Mouse (Mus musculus) T-helper 17 cell (primary cell): ENCODE data around the gene Dab2ip.

Experiments
- in situ Hi-C, 2 experiments: fragments of 300-600 bp; cut with MboI, MseI; formaldehyde crosslinking; loops; 1 replicate in 1 of 2; 2 replicates in 1 of 2; pipeline ENCODE4 v1.15.1; 2025; ENCODE audit warnings: high pct_unique_total_duplicates in 2 of 2

Gene Dab2ip

DNA sequence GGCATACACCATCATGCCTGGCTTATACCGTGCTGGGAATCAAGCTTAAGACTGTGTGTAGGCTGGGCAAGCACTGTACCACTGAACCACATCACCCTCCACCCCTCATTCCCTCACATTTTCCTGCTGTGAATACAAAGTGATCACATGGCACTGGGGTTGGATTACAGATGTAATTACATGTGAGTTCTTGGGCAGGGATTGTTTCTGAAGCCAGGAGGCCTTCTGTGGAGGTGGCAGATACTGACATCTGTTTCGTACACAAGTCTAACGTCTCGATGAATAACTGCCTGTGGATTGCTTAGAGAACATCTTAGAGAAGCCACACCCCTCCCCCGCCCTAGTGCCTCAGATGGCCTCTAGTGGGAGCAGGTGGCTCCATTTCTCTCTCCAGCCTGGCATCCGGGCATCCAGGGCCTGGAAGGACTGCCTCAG lies 93.2 kb downstream of the Dab2ip start:
- in situ Hi-C loops: loop anchor here (5.0 kb wide), 2 partner anchors 81 to 256 kb away; no protein-coding TSS in a partner anchor

DNA sequence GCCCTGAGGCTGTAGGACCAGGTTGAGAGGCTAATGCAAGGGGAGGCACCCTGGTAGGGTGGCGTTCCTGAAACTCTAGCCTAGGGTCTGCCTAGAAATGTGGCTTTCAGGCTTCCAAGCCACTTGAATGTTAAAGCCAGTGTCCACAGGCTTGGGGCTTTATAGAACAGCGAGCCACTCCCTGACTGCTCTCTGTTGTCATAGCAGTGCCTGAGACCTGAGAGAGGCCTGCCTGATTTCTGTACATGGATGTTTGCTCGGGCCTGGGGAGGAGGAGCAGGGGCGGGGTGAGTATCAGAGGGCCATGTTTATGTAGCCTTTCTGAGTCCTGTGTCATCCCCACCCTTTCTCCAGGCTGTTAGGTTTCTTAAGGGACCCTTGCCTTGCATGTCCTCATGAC lies 94.9 kb downstream of the Dab2ip start:
- in situ Hi-C loops: loop anchor here (5.0 kb wide), 2 partner anchors 79 to 254 kb away; no protein-coding TSS in a partner anchor

DNA sequence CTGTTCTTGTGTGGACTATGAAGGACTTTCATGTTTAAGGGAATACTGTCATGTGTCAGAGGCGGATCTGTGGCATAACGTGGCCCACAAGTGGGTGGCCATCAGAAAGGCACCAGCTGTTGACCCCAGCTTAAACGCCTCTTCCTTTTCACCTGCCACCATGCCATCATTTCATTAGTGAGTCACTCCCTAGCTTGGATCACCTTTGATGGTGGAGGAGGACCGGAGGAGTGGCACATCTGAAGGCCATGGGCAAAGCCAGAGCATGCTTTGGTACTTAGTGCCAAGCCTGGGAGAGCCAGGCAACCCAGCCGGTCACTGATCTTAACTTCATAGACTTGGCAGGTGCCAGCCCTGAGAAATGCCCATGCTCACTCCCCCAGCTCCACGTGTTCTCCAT lies 96.7 kb downstream of the Dab2ip start:
- in situ Hi-C loops: loop anchor here (5.0 kb wide), 2 partner anchors 78 to 253 kb away; no protein-coding TSS in a partner anchor

DNA sequence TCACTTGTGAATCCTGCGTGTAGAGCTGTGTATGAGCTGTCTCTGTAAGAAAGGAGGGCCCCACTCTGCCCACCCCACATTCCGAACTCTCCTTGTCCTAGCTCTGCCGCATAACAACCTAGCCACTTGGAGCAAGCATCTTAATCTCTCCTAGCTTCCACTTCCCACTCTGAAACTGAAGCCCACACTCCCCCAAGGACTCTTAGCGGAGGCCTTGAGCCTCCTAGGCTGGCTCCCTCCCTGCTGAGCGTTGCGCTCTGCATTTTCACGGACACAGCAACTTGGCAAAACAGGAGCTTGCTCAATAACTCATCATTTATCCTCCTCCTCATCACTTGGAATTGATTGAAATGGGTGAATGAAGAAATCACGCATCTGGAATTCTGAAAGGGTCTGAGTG lies 97.9 kb downstream of the Dab2ip start:
- in situ Hi-C loops: no loop called here

DNA sequence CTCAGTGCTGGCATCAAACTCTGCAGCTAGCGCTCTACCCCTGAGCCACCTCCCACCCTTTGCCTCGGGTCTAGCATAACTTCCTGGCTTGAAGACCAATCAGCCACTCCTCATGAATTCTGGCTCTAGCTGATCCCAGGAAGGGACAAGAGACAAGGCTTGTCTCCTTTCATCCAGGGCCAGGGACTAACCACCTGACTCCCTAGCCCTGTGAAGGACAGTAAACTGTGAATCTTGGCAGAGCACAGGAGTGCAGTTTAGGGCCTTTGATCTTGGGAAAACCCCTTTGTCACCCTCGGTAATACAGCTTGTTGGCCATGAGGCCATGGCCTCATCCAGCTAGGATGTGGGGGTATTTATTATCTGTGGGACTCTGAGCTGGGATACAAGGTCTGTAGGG lies 100.2 kb downstream of the Dab2ip start:
- in situ Hi-C loops: no loop called here

DNA sequence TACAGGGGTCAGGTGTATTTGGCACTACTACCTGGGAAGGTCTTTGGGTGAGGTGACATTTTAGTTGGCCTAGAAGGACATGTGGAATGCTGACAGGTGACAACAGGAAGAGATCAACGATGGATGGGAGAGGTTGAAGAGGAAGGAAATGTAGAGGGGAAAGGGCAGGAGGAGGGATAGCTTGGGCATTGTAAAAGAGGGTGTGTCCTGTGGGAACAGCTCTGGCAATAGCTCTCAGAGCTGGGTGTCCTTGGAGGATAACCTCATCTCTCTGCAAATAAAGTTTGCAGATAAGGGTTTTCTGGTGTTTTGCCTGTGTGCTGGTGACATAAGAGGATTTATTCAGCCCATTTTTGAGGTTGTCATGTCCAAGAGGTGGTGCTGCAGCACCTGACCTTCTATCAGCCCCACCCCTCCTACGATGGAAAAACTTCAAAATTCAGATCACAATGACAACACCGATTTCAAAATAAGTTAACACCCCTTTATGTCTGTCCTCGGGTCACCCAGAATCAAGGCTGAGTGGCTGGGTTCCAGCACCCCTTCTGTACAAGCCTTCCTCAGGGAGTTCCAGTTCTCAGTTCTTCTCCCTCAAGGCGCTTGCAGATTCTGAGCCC lies 101.6 kb downstream of the Dab2ip start:
- in situ Hi-C loops: no loop called here

DNA sequence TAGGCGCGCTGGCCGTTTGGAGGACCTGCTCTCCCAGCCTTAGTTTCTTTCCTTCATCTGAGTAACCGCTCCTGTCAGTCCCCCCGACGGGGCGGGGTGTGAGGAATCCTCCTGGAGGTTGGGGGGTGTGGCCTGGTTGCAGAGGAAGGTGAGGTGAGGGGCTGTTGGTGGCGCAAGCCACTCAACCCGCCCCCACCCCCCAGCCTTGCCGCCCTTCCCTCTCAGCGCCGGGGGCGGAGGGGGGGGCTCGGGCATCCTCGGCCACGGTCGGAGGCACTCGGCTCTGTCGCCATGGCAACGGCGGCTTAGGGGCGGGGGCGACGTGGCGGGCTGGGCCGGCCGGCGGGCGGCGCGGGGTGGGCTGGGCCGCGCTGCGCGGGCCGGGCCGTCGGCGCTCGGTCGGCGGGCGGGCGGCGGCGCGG lies 102.9 kb downstream of the Dab2ip start:
- in situ Hi-C loops: no loop called here

DNA sequence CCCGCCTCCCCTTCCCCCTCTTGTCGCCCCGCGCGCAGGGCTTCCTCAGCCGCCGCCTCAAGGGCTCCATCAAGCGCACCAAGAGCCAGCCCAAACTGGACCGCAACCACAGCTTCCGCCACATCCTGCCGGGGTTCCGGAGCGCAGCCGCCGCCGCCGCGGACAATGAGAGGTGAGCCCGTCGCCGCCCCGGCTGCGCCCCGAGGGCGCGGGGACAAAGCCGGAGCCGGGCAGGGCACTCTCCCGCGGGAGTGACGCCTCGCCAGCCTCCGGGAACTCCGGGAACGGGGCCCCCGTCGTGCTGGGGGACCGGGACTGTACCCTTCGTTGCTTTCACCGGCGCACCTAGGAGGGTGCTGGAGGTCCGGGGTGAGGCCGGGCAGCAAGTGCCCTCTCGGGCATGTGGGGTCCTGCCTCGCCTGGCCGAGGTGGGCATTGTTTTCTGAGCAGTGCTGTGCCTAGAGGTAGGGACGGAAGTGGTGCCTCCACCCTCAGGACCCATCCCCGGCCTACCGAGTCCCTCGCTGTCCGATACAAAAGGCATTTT lies 103.5 kb downstream of the Dab2ip start:
- in situ Hi-C loops: no loop called here

DNA sequence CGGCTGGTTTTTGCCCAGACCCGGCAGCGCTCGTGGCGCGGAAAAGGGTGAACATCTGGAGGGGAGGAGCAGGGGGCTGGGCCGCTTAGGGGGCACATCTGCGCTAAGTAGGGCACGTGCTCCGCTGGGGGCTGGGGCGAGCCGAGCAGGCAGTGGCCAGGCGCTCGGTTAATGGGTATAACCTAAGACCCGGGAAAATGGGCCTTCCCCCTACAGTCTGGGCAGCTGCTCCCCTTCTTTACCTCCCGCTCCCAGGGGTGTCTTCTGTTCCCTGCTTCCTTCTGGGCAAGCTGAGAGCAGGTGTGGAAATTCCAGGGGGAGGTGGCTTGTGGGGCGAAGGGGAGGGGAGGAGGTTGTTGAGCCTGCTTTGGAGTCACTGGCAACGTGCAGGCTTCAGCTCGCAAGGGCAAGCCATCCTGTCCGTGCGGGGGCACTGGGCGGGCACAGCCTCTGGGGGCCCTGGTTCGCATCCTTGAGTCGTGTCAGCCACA lies 104.0 kb downstream of the Dab2ip start:
- in situ Hi-C loops: no loop called here

DNA sequence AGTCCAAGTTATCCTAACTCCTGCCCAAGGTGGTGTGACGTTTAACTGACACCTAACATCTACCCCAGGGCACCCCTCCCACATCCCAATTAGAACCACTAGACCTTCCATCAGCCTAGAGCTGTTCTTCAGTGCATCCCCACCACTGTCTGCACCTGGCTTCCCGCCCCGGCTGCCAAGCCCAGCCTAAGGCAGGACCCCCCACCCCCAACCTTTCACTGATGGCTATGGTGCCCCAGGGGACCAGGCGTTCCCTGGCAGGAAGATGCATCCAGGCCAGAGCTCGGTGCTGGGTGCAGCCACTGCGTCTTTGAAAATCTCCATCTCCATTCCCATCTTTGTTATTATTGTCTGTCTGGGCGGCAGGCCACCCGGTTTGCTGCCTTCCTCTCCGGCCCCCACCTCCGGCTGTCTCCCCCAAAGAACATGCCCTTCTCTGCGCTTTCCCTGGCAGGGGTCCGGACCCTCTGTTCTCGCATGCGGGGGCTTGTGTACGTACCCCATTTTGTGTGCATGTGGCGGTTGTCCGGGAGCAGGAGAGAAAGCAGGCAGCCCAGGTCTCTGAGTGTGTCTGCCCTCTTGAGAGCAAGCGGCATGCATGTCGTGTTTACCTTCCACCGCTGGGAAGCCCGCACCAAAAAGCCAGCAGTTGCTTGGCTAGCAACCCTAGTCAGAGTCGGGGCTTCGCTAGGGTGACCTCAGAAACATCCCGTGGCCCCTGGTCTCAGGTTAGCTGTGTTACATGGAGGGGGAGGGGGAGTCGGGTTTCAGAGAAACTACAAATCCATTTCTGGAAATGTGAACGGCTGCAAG lies 104.9 kb downstream of the Dab2ip start:
- in situ Hi-C loops: no loop called here

DNA sequence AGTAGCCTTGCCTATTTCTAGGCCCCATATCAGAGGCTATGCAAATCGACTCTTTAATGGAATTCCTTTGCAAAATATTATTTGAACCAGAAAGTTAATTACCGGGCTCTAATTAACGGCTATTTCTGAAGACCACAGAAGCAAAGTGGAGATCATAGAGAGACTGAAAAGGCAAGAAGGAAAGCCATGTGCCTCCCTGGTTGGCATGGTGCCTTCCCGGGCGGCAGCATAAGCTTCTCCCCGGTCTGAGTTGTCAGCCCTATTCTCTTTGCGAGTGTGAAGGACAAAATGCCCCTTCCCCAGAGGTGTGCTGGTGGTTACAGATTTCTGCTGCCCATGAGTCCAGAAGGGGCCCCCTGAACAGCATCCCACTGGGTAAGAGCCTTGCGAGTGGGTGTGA lies 109.7 kb downstream of the Dab2ip start:
- in situ Hi-C loops: no loop called here

DNA sequence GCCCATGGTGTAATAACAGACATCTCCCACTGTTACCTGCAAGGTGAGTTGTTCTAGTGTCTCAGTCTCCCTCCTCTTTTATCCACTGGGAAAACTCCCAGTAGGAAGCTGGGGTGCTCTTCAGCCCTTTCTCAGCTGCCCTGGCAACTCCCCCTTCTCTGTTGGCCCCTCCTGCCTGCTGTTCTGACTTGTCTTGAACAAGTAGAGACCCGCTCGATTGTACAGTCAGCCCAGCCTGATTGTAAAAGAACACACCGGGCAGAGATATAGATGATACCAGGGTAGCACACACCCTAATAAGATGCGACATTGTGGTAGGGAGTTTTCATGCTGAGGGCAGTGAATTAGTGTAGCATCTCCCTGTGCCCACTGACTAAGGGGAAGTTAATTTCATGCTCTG lies 111.2 kb downstream of the Dab2ip start:
- in situ Hi-C loops: no loop called here

DNA sequence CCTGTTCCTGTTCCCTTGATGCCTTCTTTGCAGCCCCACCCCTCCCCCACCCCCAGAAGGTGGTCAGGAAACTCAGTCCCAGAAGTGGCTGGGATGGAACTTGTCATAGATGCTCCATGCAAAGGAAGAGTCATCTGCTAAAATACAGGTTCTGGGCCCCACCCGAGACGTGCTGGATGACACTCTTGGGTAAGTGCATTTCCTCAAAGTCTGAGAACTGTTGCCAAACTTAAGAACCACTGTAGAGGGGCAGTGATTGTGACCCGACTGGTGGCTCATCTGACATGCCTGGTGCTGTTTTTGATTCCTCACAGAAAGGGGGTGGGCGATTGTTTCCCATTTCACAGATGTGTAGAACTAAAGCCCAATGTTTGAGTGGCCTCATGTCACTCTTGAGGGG lies 111.7 kb downstream of the Dab2ip start:
- in situ Hi-C loops: no loop called here

DNA sequence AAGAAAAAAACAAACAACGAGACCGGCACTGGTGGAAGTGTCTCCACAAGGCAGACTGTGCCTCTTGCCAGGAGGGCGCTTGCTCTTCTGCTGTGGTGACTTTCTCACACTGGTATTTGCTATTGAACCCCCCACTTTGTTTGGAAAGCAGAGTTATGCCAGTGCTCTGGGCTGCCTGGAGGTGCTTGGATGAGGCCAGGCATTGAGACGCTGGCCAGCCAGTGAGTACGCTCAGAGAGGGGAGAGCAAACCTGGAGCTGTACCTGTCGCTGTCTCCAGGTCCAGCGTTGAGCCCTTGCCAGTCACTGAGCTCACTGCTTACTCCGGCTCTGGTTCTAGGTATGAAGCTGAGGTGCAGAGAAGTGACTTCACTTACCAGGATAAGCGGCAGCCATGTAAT lies 112.2 kb downstream of the Dab2ip start:
- in situ Hi-C loops: no loop called here

DNA sequence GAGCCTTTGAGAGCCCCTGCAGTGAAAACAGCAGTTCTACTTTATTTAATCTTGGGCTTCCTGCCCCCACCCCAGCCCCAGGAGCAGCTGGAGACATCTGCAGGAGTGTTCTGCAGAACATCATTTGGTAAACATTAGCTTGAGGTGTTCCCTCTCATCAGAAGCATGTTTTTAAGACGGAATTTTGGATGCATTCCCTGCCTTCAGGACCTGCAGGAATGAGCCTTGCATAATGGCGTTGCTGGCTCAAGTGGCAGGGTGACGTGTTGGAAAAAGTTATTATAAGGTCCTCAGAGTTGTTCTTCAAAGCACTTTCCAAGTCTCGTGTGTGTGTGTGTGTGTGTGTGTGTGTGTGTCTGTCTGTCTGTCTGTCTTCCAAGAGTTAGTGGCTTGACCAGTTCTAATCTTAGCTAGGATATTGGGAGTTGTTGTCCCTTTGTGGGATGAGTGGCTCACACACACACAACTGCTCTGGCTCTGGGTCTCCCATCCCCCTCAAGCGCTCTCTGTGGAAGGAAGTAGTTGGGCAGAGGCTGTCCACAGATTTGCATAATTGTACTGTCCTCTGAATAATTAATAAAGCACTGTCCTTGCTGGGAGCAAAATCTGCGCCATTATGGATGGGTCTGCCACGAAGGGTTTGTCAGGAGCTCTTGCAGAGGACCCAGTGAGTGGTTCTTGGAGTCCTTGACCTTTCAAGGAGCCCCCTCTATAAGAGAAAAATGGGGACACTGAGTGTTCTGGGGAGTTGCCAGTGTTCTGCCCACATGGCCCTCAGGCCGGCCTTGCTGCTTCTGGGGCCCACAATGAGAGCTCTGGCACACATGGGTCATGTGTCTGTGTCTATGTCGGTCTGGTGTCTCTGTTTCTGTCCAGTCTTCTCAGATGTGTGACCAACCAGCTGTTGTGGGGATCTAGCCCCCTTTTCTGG lies 114.2 kb downstream of the Dab2ip start:
- in situ Hi-C loops: no loop called here

DNA sequence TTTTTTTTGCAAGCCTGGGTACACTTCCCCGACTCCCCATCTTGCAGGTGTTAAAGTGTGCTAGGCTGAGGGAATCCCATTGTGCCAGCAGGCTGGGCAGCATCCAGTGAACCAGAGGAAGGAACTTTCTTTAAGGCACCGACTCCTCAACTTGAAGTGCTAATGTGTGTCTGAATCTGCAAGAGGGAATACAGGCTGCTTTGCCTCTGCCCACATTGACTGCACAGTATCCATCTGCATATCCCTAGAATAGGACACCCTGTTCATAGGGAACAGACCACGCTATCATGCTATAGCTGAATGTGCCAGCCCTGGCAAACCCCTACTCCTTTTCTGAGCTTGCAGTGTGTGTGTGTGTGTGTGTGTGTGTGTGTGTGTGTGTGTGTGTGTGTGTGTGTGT lies 115.1 kb downstream of the Dab2ip start:
- in situ Hi-C loops: no loop called here

DNA sequence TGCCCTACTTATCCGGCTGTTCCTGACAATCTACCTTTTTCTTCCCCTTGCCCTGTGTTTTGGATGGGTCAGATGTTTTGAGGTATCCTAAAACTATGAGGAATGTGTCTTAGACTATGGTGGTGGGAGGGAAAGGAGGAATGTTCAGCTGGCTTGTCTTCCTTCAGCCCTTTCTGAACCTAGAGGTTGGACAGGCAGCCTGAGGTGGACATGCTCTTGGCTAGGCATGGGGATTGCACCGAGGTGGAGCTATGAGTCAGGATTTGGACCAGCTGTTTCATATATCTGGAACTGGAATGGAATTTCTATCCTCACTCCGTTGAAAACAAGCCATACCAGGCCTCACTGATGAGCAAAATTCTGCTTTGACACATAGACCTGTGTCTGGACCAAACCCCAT lies 115.9 kb downstream of the Dab2ip start:
- in situ Hi-C loops: no loop called here

DNA sequence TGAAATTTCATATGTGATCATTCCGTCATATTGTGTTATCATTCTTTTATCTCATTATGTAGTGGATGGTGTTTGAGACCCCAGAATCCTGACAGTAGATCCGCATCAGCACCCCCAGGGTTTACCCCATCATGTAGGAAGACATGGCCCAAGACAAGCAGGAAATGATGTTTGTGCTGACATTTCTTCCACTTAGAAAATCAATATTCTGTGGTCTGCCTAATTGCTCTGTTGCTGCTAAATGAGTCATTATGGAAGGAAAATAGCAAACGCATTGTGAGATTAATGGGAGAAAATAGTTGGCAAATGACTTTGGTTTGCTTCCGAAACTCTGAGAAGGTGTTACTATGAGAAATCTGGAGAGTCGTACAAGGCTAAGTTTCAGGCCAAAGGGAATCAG lies 116.4 kb downstream of the Dab2ip start:
- in situ Hi-C loops: no loop called here

DNA sequence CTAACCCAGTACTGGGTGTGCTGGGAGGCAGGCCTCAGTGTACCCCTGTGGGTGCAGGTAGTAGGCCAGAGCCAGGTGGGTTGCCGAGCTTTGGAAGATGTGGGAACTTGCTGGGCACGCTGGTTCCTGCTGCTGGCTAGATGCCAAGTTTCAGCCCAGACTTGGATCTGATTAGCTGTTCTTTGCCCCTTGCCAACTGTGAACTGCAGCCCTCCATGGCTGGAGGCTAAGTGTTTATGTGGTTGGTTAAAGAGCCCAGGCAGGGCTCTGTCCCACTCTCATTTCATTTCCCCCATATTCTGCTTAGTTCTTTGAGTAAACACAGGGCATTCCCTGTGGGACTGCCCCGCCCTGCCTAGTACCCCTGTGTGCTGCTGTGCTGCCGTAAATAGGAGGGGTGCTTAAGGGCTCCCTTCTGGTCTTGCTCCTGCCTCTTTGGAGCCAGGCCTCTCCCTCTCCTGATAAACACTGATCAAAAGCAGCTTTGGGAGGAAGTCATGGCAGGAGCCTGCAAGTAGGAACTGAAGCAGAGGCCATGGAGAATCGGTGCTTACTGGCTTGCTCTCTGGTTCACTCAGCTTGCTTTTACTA lies 118.1 kb downstream of the Dab2ip start:
- in situ Hi-C loops: no loop called here

DNA sequence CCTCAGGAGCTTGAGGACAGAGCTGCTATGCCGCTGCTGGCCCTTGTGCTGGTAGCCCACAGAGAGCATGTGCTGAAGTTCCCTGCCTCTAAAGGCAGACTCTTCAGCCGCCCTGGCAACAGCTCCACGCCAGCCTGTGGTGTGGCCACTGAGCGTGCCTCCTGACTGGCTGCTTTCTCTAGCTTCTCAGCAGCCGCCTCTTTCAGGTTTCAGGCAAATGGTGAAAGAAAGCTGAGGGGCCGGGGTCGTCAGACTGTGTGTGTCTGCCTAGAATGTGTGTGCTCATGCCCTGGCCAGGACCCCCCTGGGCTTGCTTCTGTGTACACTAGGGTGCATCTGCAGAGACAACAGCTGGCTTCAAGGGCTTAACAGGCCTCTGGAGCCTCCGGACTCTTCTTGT lies 119.8 kb downstream of the Dab2ip start:
- in situ Hi-C loops: no loop called here

DNA sequence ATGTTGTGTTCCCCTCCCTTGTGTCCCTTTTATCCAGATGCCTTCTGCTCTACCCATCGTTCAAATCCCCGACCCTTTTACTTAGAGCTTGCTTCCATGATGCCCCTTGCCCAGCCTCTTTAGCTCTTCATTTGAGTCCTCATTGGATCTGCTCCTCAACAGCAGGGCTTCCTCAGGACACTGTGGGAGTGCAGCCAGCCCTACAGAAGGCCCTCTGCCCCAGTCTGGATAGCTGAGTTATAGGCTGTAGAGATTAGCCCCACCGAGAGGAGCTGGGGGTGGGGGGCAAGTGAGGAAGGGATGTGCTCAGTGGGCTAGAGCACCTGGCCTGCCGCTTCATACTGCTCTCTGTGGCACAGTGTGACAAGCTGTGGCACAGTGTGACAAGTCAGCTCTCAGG lies 120.4 kb downstream of the Dab2ip start:
- in situ Hi-C loops: no loop called here
